Mouse (Mus musculus): ENCODE data around the gene Negr1. TPM values are rescaled to one million over a fixed set of nuclear protein-coding genes. Genes with fewer than 3 reads are reported as not detected.

The Negr1 gene
- total RNA-seq, 2 experiments from 2014 or later = 0.49 to 0.62 TPM

- no peak for DNase-seq
Observed at GRCm38 (mm10) chr3:157217794-157218193, 656.2 kb downstream of the Negr1 start.

- no peak for DNase-seq
Observed at GRCm38 (mm10) chr3:157224920-157225319, 663.3 kb downstream of the Negr1 start.

GRCm38 (mm10) chr3:157232723-157233122 lies 671.1 kb downstream of the Negr1 start:
- no peak for DNase-seq

GRCm38 (mm10) chr3:157240240-157240639 lies 678.6 kb downstream of the Negr1 start:
- no peak for DNase-seq

- DNase-seq = no peak
Observed at GRCm38 (mm10) chr3:157255446-157255845, 693.9 kb downstream of the Negr1 start.

- no peak for DNase-seq
Observed at GRCm38 (mm10) chr3:157255863-157256262, 694.3 kb downstream of the Negr1 start.

- no peak for DNase-seq
Observed at GRCm38 (mm10) chr3:157268742-157269141, 707.1 kb downstream of the Negr1 start.

GRCm38 (mm10) chr3:157272379-157272778 lies 710.8 kb downstream of the Negr1 start:
- DNase-seq = no peak

GRCm38 (mm10) chr3:157274143-157274542 lies 712.5 kb downstream of the Negr1 start:
- DNase-seq = no peak

- DNase-seq = no peak
Observed at GRCm38 (mm10) chr3:157279717-157280116, 718.1 kb downstream of the Negr1 start.

- DNase-seq = no peak
Observed at GRCm38 (mm10) chr3:157281259-157281658, 719.7 kb downstream of the Negr1 start.

GRCm38 (mm10) chr3:157291286-157291685 lies 729.7 kb downstream of the Negr1 start:
- DNase-seq = no peak

- no peak for DNase-seq
Observed at GRCm38 (mm10) chr3:157297216-157297615, 735.6 kb downstream of the Negr1 start.

- DNase-seq = no peak
Observed at GRCm38 (mm10) chr3:157303430-157304116, 742.0 kb downstream of the Negr1 start.

- no peak for DNase-seq
Observed at GRCm38 (mm10) chr3:157321081-157321573, 759.5 kb downstream of the Negr1 start.

- DNase-seq = no peak
Observed at GRCm38 (mm10) chr3:157321834-157322233, 760.2 kb downstream of the Negr1 start.

GRCm38 (mm10) chr3:157334169-157334568 lies 772.6 kb downstream of the Negr1 start:
- no peak for DNase-seq

GRCm38 (mm10) chr3:157349480-157349879 lies 787.9 kb downstream of the Negr1 start:
- DNase-seq = no peak

GRCm38 (mm10) chr3:157358905-157359304 lies 797.3 kb downstream of the Negr1 start:
- DNase-seq = no peak

GRCm38 (mm10) chr3:157359840-157360239 lies 798.2 kb downstream of the Negr1 start:
- no peak for DNase-seq
